Mouse (Mus musculus): ENCODE data around the gene Grb10.

- TF ChIP-seq CTCF (IDR thresholded peaks at IDR 0.05; ENCODE audit: insufficient read depth, low read depth, low read length) (no peak), POLR2A (IDR thresholded peaks at IDR 0.05; ENCODE audit: insufficient read depth, low read depth, low read length) (no peak)
Measured at GRCm38 (mm10) chr11:11995371-11995770, 43.1 kb downstream of the Grb10 start.

All from olfactory bulb, adult 2 months (tissue).